Mouse (Mus musculus): ENCODE data around the gene Anapc5. TPM values are rescaled to one million over a fixed set of nuclear protein-coding genes. Genes with fewer than 3 reads are reported as not detected.
A peak's percentile ranks its signal among the peaks of the same experiment; 100 is the strongest.

Anapc5 gene
- polyA plus RNA-seq, 1 experiment from 2014 or later: 293 TPM

GRCm38 (mm10) chr5:122798557-122799378 is 22.4 kb downstream of the Anapc5 start:
- Histone ChIP-seq H3K27me3 (replicated peaks) (no peaks in the 10 kb centered on the region), H3K4me1 (peaks cover 51% of the 10 kb centered on the region), H3K4me3 (no peak overlapping the region), H3K9me3 (no peaks in the 10 kb centered on the region), H3K4me2 (no peak overlapping the region), H3K9ac (no peak overlapping the region), H3K36me3 (peaks cover 97% of the 10 kb centered on the region), H3K27ac (replicated peaks) (peak overlapping the region; percentile 66)
- WGBS: 46% methylated on average over 17 of the region's 17 CpGs
- peak; percentile 47; the same call in 1 of the 2 replicates for ATAC-seq (ENCODE audit: extremely low read depth, insufficient number of reproducible peaks, low FRiP score, low TSS enrichment)

- ATAC-seq (ENCODE audit: extremely low read depth, insufficient number of reproducible peaks, low FRiP score, low TSS enrichment): no peak
- Histone ChIP-seq H3K4me2 (no peak overlapping the region), H3K27me3 (replicated peaks) (no peaks in the 10 kb centered on the region), H3K4me1 (peaks cover 50% of the 10 kb centered on the region), H3K27ac (replicated peaks) (peak overlapping the region; percentile 66), H3K4me3 (no peak overlapping the region), H3K9ac (no peak overlapping the region), H3K36me3 (peaks cover 97% of the 10 kb centered on the region), H3K9me3 (no peaks in the 10 kb centered on the region)
- 85% methylated on average over 3 of the region's 3 CpGs for WGBS
These were observed 23.3 kb downstream of the Anapc5 start for GRCm38 (mm10) chr5:122797866-122798265.

- no peak overlapping the region for H3K9ac ChIP-seq
- no peak for ATAC-seq (ENCODE audit: extremely low read depth, insufficient number of reproducible peaks, low FRiP score, low TSS enrichment)
- peaks cover 80% of the 10 kb centered on the region for H3K36me3 ChIP-seq
- H3K4me2 ChIP-seq: no peak overlapping the region
- no peaks in the 10 kb centered on the region for H3K9me3 ChIP-seq
- H3K4me1 ChIP-seq: 0 out of 2 replicates have a peak, but pooled peaks cover 5% of the 10 kb centered on the region
- no peak overlapping the region for H3K4me3 ChIP-seq
- no peak overlapping the region for H3K27ac ChIP-seq (replicated peaks)
- no peaks in the 10 kb centered on the region for H3K27me3 ChIP-seq (replicated peaks)
- 85% methylated on average over 2 of the region's 2 CpGs for WGBS
These were observed 32.4 kb downstream of the Anapc5 start for GRCm38 (mm10) chr5:122788696-122789095.

DNA sequence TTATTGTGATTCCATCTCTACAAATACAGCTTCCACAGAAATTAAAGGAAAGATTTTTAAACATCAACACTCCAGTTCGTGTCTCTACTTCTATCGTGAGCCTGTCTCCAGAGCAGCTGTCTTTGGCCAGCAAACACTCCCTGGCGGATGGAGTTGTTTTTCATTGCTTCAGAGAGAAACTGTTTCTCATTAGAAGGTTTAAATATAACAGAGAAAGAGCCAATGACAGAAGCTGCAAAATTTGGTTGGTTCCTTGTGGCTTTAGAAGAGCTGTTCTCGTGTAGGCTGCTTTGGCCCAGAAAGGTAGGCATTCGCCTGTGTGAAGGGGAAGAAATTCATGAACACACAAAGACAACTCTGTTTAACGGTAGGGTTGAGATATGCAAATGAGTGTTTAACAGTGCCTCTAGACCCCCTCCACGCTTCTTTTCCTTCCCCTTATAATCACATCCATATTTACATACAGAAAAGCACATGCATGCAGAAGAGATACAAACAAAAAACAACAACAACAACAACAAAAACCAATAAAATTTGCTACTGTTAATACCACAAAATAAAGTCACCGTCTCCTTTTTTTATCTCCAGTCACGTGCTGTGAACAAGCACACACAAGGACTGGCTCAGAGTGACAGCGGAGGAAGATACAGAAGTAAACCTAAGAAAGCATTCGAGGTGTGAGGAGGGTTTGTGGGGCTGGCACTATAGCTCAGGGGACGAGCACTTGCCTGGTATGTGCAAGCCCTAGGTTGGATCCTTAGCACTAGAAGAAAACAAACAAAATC is 34.9 kb downstream of the Anapc5 start:
- ATAC-seq (ENCODE audit: extremely low read depth, insufficient number of reproducible peaks, low FRiP score, low TSS enrichment): no peak
- H3K4me2 ChIP-seq: no peak overlapping the region

GRCm38 (mm10) chr5:122783726-122784406 is 37.3 kb downstream of the Anapc5 start:
- Histone ChIP-seq H3K27me3 (replicated peaks) (no peaks in the 10 kb centered on the region), H3K4me2 (no peak overlapping the region), H3K4me1 (peaks cover 8% of the 10 kb centered on the region; the same call in 1 of the 2 replicates), H3K36me3 (peaks cover 35% of the 10 kb centered on the region), H3K27ac (replicated peaks) (no peak overlapping the region), H3K4me3 (no peak overlapping the region), H3K9ac (no peak overlapping the region), H3K9me3 (no peaks in the 10 kb centered on the region)
- 54% methylated on average over 14 of the region's 14 CpGs for WGBS
- ATAC-seq (ENCODE audit: extremely low read depth, insufficient number of reproducible peaks, low FRiP score, low TSS enrichment): no peak

More for the DNA sequence above, 34.9 kb downstream of the Anapc5 start:
- Histone ChIP-seq H3K4me3 (no peak overlapping the region), H3K4me1 (0 out of 2 replicates have a peak, but pooled peaks cover 5% of the 10 kb centered on the region), H3K36me3 (peaks cover 57% of the 10 kb centered on the region), H3K9ac (no peak overlapping the region), H3K9me3 (no peaks in the 10 kb centered on the region), H3K27me3 (replicated peaks) (no peaks in the 10 kb centered on the region), H3K27ac (replicated peaks) (peak overlapping the region; percentile 32)
- 61% methylated on average over 12 of the region's 12 CpGs for WGBS

GRCm38 (mm10) chr5:122782066-122782465 is 39.1 kb downstream of the Anapc5 start:
- no peak overlapping the region for H3K4me3 ChIP-seq
- H3K4me2 ChIP-seq: no peak overlapping the region
- no peak overlapping the region for H3K27ac ChIP-seq (replicated peaks)
- no peak for ATAC-seq (ENCODE audit: extremely low read depth, insufficient number of reproducible peaks, low FRiP score, low TSS enrichment)
- peaks cover 17% of the 10 kb centered on the region for H3K36me3 ChIP-seq
- no peaks in the 10 kb centered on the region; the same call in 1 of the 2 replicates for H3K27me3 ChIP-seq (replicated peaks)
- H3K9me3 ChIP-seq: no peaks in the 10 kb centered on the region
- H3K4me1 ChIP-seq: peaks cover 20% of the 10 kb centered on the region
- H3K9ac ChIP-seq: no peak overlapping the region
- WGBS: 50% methylated on average over 1 of the region's 1 CpGs

DNA sequence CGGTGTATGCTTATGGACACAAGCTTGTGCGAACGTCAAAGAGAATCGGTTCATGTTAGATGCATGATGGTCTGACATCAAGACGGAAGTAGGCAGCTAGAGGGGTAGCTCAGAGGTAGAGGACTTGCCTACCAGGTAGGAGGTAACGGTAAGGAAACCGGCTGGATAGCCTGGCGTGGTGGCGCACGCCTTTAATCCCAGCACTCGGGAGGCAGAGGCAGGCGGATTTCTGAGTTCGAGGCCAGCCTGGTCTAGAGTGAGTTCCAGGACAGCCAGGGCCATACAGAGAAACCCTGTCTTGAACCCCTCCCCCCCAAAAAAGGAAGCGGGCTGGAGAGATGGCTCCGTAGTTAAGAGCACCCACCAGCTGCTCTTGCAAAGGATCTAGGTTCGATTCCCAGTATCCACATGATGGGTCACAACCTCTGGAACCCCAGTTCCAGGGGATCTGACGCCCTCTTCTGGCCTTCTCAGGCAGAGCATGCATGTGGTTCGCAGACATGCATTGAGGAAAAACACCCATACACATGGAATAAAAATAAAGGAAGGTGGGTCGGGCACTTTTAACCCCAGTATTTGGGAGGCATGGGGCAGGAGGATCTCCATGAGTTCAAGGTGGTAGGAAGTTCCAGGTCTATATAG is 40.2 kb downstream of the Anapc5 start:
- no peak overlapping the region for H3K4me3 ChIP-seq
- H3K4me1 ChIP-seq: peaks cover 20% of the 10 kb centered on the region
- H3K36me3 ChIP-seq: peaks cover 5% of the 10 kb centered on the region
- H3K4me2 ChIP-seq: no peak overlapping the region
- 84% methylated on average over 18 of the region's 19 CpGs for WGBS
- no peak overlapping the region for H3K27ac ChIP-seq (replicated peaks)
- ATAC-seq (ENCODE audit: extremely low read depth, insufficient number of reproducible peaks, low FRiP score, low TSS enrichment): no peak
- no peak overlapping the region for H3K9ac ChIP-seq
- H3K27me3 ChIP-seq (replicated peaks): no peaks in the 10 kb centered on the region; the same call in 1 of the 2 replicates
- no peaks in the 10 kb centered on the region for H3K9me3 ChIP-seq

DNA sequence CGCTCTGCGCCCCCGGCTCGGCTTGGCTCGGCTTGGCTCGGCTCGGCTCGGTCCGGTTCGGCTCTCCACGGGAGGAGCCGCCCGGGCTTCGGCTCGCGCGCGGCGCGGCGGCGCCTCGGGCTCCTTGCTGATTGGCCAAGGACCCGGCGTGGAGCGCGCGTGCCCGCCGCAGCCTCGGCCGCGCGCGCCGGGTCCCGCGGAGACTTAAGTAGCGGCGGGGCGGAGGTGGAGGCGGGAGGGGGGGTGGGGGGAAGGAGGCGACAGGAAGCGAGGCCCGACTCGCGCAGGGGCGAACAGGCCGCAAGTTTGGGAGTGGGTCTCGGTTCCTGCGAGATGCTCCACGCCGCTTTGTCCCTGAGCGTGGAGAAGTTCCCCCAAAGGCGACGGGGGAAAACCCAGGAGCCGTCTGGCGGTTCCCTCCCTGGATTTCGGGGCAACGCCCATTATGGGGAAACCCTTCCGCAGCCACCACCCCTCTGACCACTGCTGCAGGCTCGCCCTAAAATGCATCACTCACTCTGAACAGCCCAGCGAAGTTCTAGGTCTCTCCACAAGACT is 41.8 kb downstream of the Anapc5 start, which contains the start of gene Camkk2:
Gene Camkk2 (minus strand): TSS at position 133 of the 558 bp plus-strand sequence.
- H3K9ac ChIP-seq: peak within 1 kb of the TSS; percentile 89
- H3K4me1 ChIP-seq: peaks cover 34% of the 10 kb centered on the region
- H3K4me2 ChIP-seq: peak within 1 kb of the TSS; percentile 96
- H3K27ac ChIP-seq (replicated peaks): peak within 1 kb of the TSS; percentile 74
- no peaks in the 10 kb centered on the region for H3K36me3 ChIP-seq
- H3K4me3 ChIP-seq: peak within 1 kb of the TSS; percentile 75
- ATAC-seq (ENCODE audit: extremely low read depth, insufficient number of reproducible peaks, low FRiP score, low TSS enrichment): peak; percentile 62
- under 1% methylated on average over 50 of the region's 63 CpGs for WGBS
- no peaks in the 10 kb centered on the region; the same call in 1 of the 2 replicates for H3K27me3 ChIP-seq (replicated peaks)
- H3K9me3 ChIP-seq: no peaks in the 10 kb centered on the region

- ATAC-seq (ENCODE audit: extremely low read depth, insufficient number of reproducible peaks, low FRiP score, low TSS enrichment): peak; percentile 17
- Histone ChIP-seq H3K9ac (peak overlapping the region; percentile 89), H3K27ac (replicated peaks) (peak overlapping the region; percentile 24; the same call in 1 of the 2 replicates), H3K27me3 (replicated peaks) (no peaks in the 10 kb centered on the region; the same call in 1 of the 2 replicates), H3K9me3 (no peaks in the 10 kb centered on the region), H3K4me3 (peak overlapping the region; percentile 75), H3K4me2 (peak overlapping the region; percentile 96), H3K4me1 (peaks cover 29% of the 10 kb centered on the region), H3K36me3 (no peaks in the 10 kb centered on the region)
- WGBS: 4% methylated on average over 48 of the region's 55 CpGs
These were observed 42.6 kb downstream of the Anapc5 start for GRCm38 (mm10) chr5:122778231-122779226.

Measured in heart, embryonic 13.5 days (tissue).